22 mouse cellular contexts compared by ENCODE assay signal in genomic region chr12:84158156-84158555, GRCm38 (mm10). TPM values are rescaled to one million over a fixed set of nuclear protein-coding genes. Genes with fewer than 3 reads are reported as not detected.
DNase-seq lines count a peak whose midpoint lies in the region; ATAC-seq lines count a peak whose summit lies in the region.
"Had no signal": no experiment of that assay in that cellular context is flagged by ENCODE, and none has a peak within 500 bp of the region (broad histone marks: within the 10 kb centered on the region; RNA-seq: fewer than 3 reads in every experiment).

No protein-coding gene starts in this region.

- WGBS in midbrain, embryonic 10.5 days, result 92% methylated on average over 14 of the region's 14 CpGs
- WGBS in midbrain, embryonic 14.5 days, result 94% methylated on average over 14 of the region's 14 CpGs

- H3K27ac ChIP-seq in midbrain, embryonic 10.5 days (replicated peaks), result no peak overlapping the region
- H3K27ac ChIP-seq in midbrain, embryonic 14.5 days (replicated peaks; ENCODE audit: low read depth, low read length), result no peak overlapping the region
- H3K27ac ChIP-seq: forebrain, embryonic 10.5 days; forebrain, embryonic 13.5 days; hindbrain, embryonic 14.5 days; hindbrain, postnatal 0 days had no signal

- peak; percentile 86 for DNase-seq in heart, adult 11 months
- no peak for DNase-seq in heart, postnatal 25 days (ENCODE audit: low spot score)
- DNase-seq in kidney, adult 11 months, result peak; percentile 4
- DNase-seq in kidney, adult 8-10 months, result no peak
- peak; percentile 10 for DNase-seq in midbrain, embryonic 10.5 days (ENCODE audit: low spot score)
- no peak for DNase-seq in midbrain, embryonic 14.5 days
- DNase-seq in urinary bladder, postnatal 25 days (ENCODE audit: low spot score), result no peak
- DNase-seq: adrenal gland, adult 8-10 months; adrenal gland, postnatal 25 days; cerebellum, postnatal 10 days; gastrocnemius, postnatal 10 days; gastrocnemius, postnatal 36 days; heart, postnatal 4 days had no signal

- no peak overlapping the region for H3K4me2 ChIP-seq in midbrain, embryonic 14.5 days (ENCODE audit: low read length)
- H3K4me2 ChIP-seq: forebrain, embryonic 13.5 days; hindbrain, embryonic 14.5 days had no signal

- no peak overlapping the region for H3K4me3 ChIP-seq in midbrain, embryonic 10.5 days
- no peak overlapping the region for H3K4me3 ChIP-seq in midbrain, embryonic 14.5 days (replicated peaks; ENCODE audit: low read depth, low read length)
- H3K4me3 ChIP-seq: forebrain, embryonic 10.5 days; forebrain, embryonic 13.5 days had no signal

- intact Hi-C loops in heart, postnatal 25 days (cut with DNase I), result no loop called here

- no peaks in the 10 kb centered on the region for H3K9me3 ChIP-seq in midbrain, embryonic 10.5 days (replicated peaks)
- H3K9me3 ChIP-seq in midbrain, embryonic 14.5 days (ENCODE audit: control insufficient read depth, low read length), result no peaks in the 10 kb centered on the region
- H3K9me3 ChIP-seq: forebrain, embryonic 10.5 days; forebrain, embryonic 13.5 days had no signal

- H3K9ac ChIP-seq in midbrain, embryonic 14.5 days (replicated peaks; ENCODE audit: low read length), result no peak overlapping the region
- H3K9ac ChIP-seq: forebrain, embryonic 13.5 days; hindbrain, embryonic 14.5 days had no signal

- no peak for ATAC-seq in midbrain, embryonic 14.5 days (ENCODE audit: low FRiP score, low TSS enrichment)
- ATAC-seq: activated CD4-positive, CD25-positive, alpha-beta regulatory T cell, adult 4 months; CD4-positive, CD25-positive, alpha-beta regulatory T cell, adult 4 months; forebrain, embryonic 13.5 days; forebrain, embryonic 16.5 days; hindbrain, postnatal 0 days; inflammation-experienced regulatory T-cells, adult 6 months; intestine, embryonic 16.5 days had no signal

- H3K27me3 ChIP-seq in midbrain, embryonic 10.5 days (ENCODE audit: low read depth, poor library complexity, severe bottlenecking), result no peaks in the 10 kb centered on the region
- no peaks in the 10 kb centered on the region for H3K27me3 ChIP-seq in midbrain, embryonic 14.5 days (ENCODE audit: control insufficient read depth, insufficient read depth, low read length)
- H3K27me3 ChIP-seq: forebrain, embryonic 13.5 days had no signal

- peaks cover 5% of the 10 kb centered on the region for H3K4me1 ChIP-seq in midbrain, embryonic 10.5 days
- no peaks in the 10 kb centered on the region for H3K4me1 ChIP-seq in midbrain, embryonic 14.5 days (ENCODE audit: control insufficient read depth, insufficient read depth, low read length)
- H3K4me1 ChIP-seq: forebrain, embryonic 13.5 days had no signal

- H3K36me3 ChIP-seq in midbrain, embryonic 10.5 days, result peaks cover 95% of the 10 kb centered on the region
- H3K36me3 ChIP-seq in midbrain, embryonic 14.5 days (ENCODE audit: control insufficient read depth, insufficient read depth, low read length), result peaks cover 44% of the 10 kb centered on the region

RNA-seq across cellular contexts. Expression of gene Pnma1, which starts 9.9 kb away (rescaled TPM):
- under 1 TPM; 0.14 to 0.18 TPM for total RNA-seq in heart, postnatal 25 days (2021)
- 2.1 and 3.3 TPM in 2 replicates for polyA plus RNA-seq in midbrain, embryonic 10.5 days (2016; fragmentation: Nextera tagmentation; extraction: Ambion mirVana)
- 5.4 and 6.2 TPM in 2 replicates for polyA plus RNA-seq in midbrain, embryonic 14.5 days (2014; fragmentation: Nextera tagmentation; extraction: Ambion mirVana)
- polyA plus RNA-seq: activated CD4-positive, CD25-positive, alpha-beta regulatory T cell, adult 4 months; CD4-positive, CD25-positive, alpha-beta regulatory T cell, adult 4 months had no signal

RNA-seq across cellular contexts. Expression of gene Dnal1, which starts 44.0 kb away (rescaled TPM):
- 10 to 100 TPM in 1 of 2 experiments, 1 to 10 TPM in 1; 8.2 to 10.1 TPM for total RNA-seq in heart, postnatal 25 days (2021)
- 3.6 and 6.1 TPM in 2 replicates for polyA plus RNA-seq in midbrain, embryonic 10.5 days (2016; fragmentation: Nextera tagmentation; extraction: Ambion mirVana)
- polyA plus RNA-seq in midbrain, embryonic 14.5 days (2014; fragmentation: Nextera tagmentation; extraction: Ambion mirVana), result 7.0 and 7.8 TPM in 2 replicates

RNA-seq across cellular contexts. Expression of gene Acot6, which starts 57.7 kb away (rescaled TPM):
- 1 to 10 TPM; 2.2 to 2.4 TPM for total RNA-seq in heart, postnatal 25 days (2021)
- polyA plus RNA-seq in midbrain, embryonic 10.5 days (2016; fragmentation: Nextera tagmentation; extraction: Ambion mirVana), result 0.74 and 0.99 TPM in 2 replicates
- polyA plus RNA-seq in midbrain, embryonic 14.5 days (2014; fragmentation: Nextera tagmentation; extraction: Ambion mirVana), result 1.5 and 1.9 TPM in 2 replicates

Comparison
In these comparisons a context has a peak if more than half of its experiments do, and no peak if none do; other contexts are left out.
1. DNase-seq: peak in heart, adult 11 months (single experiment), kidney, adult 11 months (single experiment) and midbrain, embryonic 10.5 days (single experiment); none in heart, postnatal 25 days (single experiment), kidney, adult 8-10 months (0 of 2), midbrain, embryonic 14.5 days (single experiment) and urinary bladder, postnatal 25 days (single experiment).